Mouse (Mus musculus): ENCODE results near the gene Mpzl1.
A peak's percentile ranks its signal among the peaks of the same experiment; 100 is the strongest.

Mpzl1 gene

DNA sequence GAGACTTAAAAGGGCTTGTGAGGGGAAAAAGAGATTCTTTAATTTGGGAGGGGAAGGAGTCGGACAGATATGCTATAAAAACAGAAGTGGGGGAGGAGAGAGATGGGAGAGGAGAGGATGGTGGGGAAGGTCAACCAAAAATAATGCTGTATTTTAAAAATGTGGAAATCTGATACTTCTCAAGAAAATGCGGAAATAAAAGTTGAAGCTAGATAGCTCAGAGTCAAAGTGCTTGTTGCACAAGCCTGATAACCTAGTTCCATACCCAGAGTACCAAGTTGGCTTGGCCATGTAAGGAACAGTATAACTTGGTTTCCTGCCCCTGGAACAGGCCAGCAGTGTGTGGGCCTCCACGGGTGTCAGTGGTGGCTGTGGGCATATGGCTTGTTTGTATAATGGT is 19.5 kb downstream of the Mpzl1 start:
- no peak for DNase-seq (ENCODE audit: low read depth)

DNA sequence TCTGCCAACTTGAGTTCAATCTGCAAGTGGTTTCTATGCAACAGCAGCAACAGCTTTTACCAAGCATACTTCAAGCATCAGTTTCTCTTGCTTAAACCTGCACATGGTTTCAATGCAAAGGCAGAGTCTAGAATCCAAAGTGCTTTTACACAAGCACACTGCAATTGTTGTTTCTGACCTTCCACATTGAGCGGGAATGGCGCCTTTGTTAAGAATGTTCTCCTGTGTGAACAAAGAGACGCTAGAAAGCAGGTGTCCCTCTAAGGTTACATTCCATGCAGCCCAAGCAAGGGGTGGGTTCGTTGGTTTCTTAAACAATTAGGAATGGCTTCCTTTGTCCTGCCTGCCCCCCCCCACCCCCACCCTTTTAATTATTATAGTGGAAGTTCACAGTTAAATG is 20.4 kb downstream of the Mpzl1 start:
- DNase-seq (ENCODE audit: low read depth): no peak

DNA sequence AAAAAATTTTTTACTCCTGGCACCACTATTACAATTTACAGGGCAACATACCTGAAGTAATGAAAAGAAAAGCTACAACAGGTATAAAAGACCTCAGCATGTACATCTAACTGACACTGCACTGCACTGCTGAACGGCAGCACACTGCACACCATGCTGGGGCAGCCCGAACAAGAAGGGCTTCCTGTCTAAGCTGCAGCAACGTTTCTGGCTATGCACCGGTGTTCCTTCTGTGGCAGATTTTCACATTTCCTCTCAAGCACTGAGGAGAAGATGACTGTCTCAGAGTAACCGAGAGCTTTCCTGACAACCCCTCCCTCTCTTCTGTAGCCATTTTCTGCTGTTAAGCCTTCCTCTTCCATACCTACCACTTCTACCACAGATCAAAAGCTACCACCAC is 21.6 kb downstream of the Mpzl1 start:
- no peak for DNase-seq (ENCODE audit: low read depth)

DNA sequence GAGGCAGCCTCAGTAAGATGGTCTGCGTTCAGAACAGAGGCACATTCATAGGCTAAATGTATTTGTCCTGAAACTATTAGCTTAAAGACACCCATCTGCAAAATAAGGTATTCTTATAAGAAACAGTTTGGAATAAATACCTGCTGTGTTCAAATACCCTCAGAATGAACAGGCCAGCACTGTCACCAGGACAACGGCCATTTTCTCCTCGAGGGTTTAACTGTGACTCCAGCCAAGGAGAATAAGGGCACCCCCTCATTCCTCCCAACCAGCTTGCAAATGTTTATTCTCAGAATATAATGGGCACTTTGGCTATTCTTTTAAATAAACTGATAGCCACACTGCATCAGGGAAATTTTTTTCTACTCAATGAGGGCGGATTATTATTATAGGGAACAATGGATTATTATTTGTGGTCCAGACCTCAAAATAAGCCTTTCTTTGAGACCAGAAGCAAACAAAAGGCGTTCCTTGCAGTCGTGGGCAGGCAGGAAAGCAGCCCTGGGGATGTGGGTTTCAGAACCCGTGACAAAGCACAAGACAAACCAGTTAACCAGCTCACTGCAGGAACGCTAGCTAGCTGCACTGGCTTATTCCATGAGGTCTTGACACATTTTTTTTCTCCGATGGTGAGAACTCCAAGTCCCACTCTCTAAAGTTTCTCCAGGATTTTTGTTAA is 23.9 kb downstream of the Mpzl1 start:
- no peak for DNase-seq (ENCODE audit: low read depth)

DNA sequence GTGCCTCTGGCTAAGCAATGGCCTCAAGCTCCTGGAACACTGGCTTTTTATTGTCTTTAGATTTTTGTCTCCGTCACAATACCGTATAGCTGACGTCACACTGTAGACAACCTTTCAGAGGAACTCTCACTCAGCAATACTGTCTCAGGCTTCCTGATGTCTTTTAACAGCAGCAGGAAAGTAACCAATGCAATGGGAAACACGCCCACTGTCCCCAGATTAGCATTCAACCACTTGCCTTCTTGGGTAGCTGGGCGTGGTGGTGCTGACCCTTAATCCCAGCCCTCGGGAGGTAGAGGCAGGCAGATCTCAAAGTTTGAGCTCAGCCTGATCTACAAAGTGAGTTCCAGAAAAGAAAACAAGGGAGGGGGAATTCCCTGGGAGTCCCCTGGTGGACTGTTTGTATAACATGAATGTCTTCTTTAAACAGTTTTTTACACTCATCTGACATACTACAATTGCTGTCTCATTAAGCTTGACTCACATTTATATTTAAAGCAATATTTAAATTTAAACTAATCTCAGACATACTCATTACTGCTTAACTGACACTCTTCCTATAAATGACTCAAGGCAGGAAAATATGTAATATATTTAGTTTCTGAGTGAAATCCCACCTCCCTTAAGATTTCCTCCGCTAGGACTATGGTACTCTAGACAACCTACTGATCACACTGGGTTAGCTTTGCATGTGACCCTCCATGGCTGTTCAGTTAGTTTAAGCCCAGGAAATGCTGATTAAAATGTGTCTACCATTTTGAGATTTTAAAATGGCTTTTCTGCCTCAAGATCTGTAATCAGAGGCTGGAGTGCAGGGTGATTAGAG is 24.6 kb downstream of the Mpzl1 start:
- DNase-seq (ENCODE audit: low read depth): no peak

DNA sequence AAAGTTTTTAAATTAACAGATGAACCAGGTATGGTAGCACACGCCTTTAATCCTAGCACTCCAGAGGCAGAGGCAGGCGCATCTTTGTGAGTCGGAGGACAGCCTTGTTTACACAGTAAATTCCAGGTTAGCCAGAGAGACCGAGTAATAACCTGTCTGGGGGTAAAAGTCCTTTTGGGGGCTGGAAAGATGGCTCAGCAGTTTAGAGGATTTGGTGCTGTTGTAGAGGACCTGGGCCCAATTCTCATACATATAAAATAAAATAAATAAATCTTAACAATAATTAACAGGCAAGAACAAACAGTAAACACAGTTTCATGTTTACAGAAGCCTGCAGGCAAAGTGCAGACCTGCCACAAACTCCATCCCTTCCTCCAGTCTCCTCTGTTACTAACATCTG is 25.4 kb downstream of the Mpzl1 start:
- DNase-seq (ENCODE audit: low read depth): no peak

DNA sequence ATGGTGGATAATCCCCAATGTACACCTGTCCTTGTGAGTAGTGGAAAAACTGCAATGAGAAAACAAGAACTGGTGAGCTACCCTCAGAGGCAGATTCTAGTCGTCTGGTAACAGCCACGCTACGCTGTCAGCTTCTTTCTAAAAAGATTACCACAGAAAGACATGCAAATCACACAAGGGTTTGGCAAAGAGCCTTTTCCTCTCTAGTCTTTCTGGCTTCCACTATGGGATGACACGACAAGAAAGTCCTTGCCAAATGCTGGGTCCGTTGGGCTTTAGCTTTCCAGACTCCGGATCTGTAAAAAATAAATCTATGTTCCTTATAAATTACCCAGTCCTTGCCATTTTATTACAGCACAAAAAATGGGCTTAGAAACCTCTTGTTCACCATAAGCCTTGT is 28.6 kb downstream of the Mpzl1 start:
- no peak for DNase-seq (ENCODE audit: low read depth)

DNA sequence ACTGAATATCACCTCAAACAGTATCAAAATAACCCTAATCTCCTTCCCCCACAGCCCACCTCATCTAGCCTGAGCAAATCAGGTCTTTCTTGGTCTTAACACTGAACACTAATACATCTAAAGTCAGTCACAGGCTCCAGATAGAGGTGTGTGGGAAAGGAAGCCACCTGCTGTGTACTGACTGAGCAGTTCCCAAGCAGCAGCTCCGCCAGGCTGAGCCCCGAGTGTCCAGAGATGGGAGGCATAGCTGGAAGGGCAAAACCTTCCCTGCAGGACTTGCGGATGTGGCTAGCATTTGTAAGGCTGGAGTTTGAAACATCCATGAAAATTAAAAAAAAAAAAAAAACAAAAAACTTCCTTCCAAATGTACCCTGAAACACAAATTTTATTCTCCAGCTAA is 29.2 kb downstream of the Mpzl1 start:
- no peak for DNase-seq (ENCODE audit: low read depth)

DNA sequence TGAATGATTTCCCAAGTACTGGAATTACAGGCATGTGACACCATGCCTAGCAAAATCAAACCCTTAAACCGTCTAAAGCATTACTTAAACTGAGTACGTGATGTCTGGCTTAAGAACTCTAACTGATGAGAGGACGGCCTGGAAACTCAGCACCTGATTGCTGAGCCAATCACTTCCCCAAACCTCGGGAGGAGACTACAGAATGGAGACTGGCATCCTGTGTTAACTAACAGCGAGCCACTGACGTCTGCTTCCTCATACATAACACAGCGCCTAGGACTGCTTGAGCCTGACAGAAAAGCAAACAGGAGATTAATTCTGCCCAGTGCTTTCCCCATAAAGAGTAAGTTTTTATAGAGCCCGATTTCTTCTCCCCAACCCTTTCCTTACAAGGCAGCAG is 30.1 kb downstream of the Mpzl1 start:
- DNase-seq (ENCODE audit: low read depth): no peak

DNA sequence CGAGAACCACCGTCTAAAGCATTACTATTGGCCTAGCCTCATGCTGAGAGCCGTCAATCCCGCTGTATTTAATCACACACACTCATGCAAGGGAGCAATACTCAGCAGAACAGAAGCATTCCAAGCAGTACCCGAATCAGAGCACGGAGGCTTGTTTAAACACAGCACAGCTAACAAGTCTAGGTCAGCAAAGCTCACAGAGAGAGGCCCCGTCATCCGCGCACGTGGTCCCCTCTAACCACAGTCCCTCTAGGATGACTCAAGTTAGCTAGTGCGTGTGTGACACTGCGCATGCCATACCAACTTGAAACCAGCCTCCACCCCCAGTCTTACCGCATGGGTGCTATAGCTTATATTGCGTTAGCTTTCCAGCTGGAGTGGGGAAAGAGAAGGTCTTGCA is 31.1 kb downstream of the Mpzl1 start:
- DNase-seq (ENCODE audit: low read depth): no peak

DNA sequence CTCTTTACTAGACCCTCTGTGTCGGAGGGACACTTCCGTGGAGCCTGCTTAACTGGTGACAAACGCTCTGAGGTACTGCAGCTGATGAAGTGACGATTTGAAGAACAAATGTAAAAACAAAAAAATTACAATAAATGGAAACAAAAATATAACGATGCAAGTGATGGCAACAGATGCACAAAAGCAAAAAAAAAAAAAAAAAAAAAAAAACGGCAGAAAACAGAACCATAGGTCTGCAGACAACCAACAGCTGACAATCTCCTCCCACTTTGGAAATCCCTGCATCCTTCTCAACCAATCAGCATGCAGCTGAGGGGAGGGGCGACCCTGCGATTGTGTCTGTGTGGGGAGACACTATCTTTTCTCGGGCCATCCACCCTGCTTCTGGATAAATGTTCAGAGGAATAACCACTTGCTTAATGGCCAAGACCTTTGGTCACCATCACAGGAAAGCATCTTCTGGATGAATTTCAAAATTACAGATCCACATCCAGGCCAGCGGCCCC is 32.5 kb downstream of the Mpzl1 start:
- no peak for DNase-seq (ENCODE audit: low read depth)

DNA sequence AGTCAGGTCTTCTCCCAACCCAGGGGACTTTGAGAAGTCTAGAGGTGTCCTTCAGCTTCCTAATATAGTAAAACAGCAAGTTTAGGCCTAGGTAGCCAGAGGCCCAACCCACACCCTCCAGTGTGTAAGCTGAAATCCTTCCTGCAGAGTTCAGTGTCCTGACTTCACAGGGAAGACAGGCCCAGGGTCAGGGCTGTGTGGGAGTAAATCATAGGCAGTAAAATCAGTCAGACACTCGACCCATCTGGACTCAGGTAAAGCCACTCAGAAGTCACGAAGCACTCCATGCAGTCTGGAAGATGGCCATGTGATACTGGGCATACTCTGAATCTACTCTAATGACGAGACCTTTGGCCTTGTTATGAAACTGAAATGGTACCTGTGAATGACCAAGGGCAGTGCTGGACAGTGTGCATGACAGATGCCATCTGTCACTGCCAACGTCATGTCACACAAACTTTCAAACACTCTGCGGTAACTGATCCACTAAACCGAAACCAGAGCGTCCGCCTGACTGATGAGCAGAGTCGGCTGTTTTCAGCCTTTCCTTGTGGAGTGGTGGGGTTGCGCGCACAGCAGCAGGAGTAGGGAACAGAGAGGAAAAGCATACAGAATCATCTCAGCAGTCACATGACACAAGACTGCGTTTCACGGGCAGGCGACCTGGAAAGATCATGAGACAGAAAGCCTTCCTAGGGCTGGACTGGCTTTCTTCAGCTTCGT is 39.5 kb downstream of the Mpzl1 start:
- no peak for DNase-seq (ENCODE audit: low read depth)

DNA sequence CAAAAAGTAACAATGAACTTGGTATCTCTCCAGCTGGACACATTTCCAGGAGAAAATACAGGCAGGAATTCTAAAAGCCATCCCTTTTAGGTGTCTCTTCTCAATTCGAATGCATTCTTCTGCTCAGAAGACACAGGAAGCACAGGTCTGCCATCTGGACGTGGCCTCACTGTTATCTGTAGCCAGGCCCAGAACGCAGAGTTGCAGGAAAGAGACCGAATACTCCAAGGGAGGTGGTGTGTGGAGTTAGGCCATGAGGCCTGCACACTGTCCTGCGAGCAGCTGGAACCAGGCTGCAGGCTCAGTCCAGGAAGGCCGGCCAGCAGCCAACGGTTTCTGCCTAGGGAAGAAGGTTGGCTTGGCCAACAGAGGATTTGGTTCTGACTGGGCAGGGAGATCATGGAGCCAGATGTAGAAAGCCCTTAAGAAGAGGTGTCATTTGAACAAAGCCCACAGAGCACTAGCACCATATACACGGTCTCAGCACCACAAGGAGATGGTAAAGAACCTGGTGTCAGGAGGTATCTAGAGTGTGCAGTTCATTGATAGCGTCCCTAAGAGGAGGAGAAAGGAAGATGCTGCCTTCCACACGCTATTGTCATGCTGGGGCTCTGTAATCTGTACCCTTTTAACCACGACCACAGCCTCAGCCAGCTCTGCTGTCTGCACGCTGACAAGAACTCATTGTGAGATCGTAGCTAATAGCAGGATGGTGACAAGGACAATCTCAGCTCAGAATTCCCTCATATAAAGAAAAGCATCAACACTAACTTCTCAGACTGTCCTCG is 41.8 kb downstream of the Mpzl1 start:
- DNase-seq (ENCODE audit: low read depth): no peak

DNA sequence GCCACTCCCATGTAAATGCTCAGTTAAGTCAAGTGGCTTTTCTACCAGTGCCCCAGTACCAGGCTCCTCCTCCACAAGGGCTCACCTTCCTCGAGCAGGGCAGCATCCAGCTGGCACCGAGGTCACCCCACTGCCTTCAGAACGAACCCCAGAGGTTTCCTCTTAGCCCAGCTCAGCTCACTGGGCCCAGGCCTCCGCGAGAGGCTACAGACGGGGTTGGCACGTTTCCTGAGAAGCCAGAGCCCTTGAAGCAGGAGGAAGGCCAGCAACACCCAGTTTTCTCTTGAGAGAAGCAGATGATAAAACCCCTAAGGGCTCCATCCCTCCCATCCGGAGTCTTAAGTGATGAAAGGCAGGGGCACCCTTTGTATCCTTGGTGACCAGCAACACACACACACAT is 43.6 kb downstream of the Mpzl1 start:
- peak; percentile 27 for DNase-seq (ENCODE audit: low read depth)

DNA sequence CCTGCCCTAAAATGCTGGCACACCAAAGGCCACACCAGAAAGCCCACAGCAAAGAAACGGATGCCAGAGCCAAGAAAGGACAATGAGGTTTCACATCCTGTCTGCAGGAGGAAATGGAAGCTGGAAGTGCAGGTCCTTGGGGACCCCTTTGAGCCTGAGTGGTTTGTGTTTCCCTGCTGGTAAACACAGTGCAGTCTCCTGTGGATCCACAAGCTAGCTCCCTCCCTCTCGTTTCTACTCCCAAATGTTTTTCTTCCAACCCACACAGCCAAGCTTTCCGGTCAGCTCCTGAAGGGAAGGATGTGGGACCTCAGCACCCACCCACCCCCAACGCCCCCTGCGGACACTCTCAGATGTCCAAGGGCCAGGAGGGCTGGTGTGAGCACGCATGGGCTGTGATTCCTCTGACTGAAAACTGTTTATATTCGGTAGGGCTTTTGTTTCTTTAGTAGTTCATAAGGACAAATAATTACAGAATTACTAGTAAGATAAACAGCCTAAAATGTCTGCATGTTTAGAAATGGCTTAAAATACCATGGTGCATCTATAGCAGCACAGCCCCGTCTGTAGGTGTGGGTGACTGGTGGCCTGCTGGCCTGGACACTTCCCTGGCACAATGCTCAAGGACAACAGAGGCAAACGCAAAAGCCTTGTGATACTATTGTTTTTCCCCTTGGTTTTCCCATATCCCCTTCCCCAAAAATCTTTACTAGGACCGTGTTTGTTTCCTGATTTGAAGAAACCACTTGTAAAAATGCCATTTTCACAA is 44.9 kb downstream of the Mpzl1 start:
- DNase-seq (ENCODE audit: low read depth): peak; percentile 63

DNA sequence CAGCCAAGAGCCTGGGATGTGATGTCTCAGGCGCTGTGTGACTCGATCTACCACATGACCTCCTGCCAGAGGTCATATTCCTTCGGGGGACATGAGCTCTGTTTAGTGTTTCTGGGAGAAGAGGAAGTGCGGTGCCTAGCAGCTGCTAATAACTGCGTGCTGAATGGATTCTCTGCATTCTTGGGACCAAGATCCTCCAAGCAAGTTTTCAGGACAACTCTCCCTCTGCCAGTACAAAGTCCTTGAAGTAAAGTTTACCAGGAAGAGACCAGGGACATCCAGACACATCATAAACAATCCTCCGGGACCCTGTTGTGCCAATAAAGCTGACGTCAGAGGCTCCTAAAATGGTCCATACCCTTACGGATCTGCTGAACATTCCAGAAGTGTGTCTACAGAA is 46.5 kb downstream of the Mpzl1 start:
- no peak for DNase-seq (ENCODE audit: low read depth)

DNA sequence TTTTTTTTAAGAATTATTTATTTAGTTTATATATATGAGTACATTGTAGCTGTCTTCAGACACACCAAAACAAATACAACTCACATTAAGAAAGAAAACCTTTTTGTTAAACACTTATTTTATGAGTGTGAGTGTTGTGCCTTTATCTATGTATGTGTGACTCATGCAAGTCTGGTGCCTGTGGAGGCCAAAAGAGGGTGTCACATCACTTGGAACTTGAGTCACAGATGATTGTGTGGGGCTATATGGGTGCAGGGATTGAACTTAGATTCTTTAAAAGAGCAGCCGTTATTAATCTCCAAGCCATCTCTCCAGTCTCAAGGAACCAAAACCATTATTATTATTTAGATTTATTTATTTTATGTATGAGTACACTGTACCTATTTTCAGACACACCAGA is 48.0 kb downstream of the Mpzl1 start:
- peak; percentile 51 for DNase-seq (ENCODE audit: low read depth)

DNA sequence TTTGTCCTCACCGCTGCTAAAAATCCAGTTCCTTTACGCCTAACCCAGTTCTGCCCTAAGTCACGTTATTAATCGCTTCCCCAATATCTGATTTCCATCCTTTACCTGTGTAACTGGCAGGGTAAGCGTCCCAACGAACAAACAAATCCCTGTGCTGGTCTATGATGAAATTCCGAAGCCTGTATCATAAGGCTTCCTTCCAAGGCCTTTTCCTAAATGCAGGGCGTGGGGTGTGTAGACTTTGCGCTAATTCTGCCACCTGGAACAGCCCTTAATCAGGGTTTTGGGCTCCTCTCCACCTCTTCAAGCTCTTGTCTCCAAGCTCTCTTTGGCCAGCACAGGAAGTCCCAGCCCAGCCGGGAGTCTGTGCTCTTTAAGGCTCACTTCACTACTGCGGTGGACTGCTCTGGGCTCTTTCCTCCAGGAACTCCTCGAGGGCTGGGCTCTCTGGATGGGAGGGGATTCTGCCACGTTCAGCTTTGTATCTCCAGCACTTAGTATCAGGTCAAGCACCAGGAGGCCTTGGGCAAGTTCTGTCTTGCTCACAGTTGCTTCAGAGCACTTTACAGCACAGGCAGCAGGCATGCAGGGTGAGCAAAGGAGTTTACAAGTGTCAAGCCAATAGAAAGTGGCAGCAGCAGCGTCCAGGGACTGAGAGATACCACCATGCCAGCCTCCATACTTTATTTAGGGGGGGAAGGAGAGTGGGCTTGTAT is 48.8 kb downstream of the Mpzl1 start:
- DNase-seq (ENCODE audit: low read depth): peak; percentile 35

DNA sequence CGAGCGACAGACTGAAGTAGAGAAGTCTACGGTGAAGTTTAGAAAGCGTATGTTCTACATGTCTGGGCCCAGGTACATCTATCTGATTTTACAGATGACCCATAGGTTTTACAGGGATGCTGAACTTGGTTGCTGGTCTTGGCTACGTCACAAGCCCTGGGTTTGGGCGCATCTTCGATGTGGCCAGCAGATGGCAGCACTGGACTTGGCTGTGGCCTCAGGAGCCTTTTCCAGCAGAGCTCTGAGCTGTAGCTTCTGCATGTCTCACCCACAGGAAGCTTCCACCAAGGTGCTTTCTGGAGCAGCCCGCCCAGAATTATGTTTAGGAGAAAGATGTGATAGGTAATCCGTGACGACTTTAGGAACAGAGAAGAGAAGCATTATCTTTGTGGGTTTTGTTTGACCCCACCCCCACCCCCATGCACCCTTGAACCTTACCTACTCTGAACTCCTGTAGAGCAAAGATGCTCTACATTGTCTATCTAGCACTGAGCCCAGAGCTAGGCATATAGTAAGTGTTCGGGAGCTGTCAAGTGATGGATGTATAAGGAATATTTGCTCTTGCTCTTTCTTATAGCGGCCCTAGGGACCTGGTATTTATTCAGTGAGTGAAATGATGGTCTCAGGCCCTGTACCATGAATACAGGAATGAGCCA is 50.7 kb downstream of the Mpzl1 start:
- peak; percentile 96 for DNase-seq (ENCODE audit: low read depth)

DNA sequence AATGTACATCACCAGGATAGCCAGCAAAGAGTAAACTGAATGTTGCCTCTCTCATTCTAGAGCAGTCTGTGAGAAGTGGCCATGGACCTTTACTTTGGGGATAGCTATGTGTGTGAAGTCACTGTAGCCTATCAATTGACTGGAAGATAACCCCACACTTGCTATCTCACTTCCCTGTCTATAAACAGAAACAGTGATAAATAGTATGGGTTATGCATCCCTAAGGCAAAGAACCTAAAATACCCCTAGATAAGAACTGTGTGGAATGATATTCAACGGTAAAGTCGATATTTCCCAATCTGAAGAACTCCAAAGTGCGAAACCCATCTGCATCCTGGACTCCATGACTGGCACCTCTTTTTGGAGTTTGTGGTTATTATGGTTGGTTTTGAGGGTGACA is 53.1 kb downstream of the Mpzl1 start:
- DNase-seq (ENCODE audit: low read depth): no peak

Data from NIH3T3 (cell line).